Mouse (Mus musculus): ENCODE data around the gene Fam71f1.
A peak's percentile ranks its signal among the peaks of the same experiment; 100 is the strongest.

The Fam71f1 gene

DNA sequence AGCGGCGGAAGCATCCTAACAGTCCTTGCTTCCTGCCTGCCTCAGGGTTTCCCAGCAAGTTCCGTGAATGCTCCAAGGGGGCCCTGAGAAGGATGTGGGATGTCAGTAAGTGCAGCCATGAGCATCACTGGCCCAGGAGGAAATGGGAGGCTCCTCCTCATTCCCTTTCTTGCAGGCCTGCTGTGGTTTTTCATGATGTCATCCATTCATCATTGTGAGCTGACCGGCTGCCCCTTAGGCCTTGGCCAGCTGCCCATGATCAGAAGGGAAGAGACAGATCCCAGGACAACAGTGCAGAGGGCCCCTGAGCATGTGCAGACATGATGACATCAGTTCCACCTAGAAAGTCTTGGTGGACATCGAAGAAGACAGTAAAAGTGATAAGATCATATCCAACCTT lies at the start of gene Fam71f1:
Gene Fam71f1, plus strand, starts transcription at position 262 of the 400 bp plus-strand sequence.
- DNase-seq, result peak; percentile 34

- DNase-seq, result peak; percentile 62
Measured at GRCm38 (mm10) chr6:29270961-29271360, 48.0 kb upstream of the Fam71f1 start.

DNA sequence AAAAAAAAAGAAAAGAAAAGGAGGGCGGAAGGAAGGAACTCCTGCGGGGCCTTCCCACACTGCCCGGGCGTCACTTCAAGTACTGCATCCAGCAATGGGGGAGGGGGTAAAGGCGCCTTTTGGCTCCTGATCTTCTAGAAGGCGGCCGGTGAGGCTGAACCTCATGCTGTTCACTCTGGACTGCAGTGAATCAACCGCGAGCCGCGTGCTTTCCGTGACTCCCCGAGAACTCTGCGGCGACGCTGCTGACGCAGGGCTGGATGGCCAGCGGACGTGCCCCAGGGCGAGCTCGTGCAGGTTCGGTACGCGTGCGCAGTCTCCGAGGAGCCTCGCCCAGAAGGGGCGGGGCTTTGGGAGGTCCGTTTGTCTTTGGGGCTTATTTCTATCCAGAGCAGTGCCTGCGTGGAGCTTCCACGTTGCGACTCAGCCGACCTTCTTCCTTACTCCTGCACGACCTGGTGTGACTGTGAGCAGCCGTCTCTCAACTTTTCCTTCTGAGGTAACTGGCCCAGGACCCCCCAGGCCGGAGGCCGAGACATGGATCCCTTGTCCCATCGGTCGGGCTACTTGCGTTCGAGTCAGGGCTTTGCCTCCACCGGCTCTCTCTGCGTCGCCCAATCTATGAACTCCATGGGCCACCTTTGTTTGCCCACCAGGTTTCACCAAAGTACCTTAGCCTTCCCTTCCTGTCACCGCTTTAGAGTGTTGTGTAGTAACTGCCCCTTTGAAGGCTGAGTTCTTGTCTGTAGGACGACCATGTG lies 46.4 kb upstream of the Fam71f1 start, which contains the start of gene Hilpda:
Gene Hilpda, plus strand, starts transcription at position 177 of the 761 bp plus-strand sequence.
- peak; percentile 93 for DNase-seq

- no peak for DNase-seq
Measured at GRCm38 (mm10) chr6:29276746-29277145, 42.2 kb upstream of the Fam71f1 start.

GRCm38 (mm10) chr6:29278513-29279267 lies 40.2 kb upstream of the Fam71f1 start:
- DNase-seq, result peak; percentile 57

GRCm38 (mm10) chr6:29279293-29279692 lies 39.6 kb upstream of the Fam71f1 start, which contains the start of gene Fam71f2:
Gene Fam71f2, plus strand, starts transcription at chr6:29279593.
- DNase-seq, result no peak

DNA sequence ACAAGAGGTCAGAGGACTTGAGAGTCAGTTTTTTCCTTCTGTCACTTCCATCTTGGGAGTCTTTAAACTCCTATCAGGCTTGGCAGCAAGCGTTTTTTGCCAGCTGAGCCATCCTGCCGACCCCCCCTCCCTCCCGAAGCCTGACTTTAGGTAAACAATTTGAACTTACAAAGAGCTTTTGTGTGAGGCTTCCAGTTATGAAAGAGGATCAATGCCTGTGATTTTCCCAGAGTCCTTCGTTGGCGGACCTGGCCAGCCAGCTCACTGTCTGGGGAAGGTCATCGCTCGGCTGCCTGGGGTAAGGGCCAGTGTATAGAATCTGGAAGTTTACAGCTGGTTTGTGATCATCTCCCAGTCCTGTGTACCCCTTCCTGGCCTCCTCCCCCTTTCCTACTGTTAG lies 38.3 kb upstream of the Fam71f1 start:
- no peak for DNase-seq

DNA sequence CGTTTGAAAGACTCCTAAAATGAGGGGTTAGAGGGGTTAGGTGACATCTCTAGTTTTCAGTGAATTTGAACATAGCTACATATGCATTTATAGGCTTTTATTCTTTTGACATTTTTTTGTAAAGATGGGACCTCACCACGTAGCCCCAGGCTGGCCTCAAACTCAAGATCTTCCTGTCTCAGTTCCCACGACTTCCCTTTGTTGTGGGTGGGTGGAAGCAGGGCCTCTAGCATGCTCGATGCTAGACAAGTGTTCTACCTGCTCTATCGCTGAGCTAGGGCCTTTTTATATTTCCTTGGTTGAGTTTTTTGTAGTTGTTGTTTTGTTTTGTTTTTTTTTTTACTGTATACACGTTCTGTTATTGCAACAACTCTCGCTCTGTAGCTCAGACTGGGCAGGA lies 32.1 kb upstream of the Fam71f1 start:
- DNase-seq, result no peak

GRCm38 (mm10) chr6:29287481-29287880 lies 31.5 kb upstream of the Fam71f1 start:
- DNase-seq, result no peak

DNA sequence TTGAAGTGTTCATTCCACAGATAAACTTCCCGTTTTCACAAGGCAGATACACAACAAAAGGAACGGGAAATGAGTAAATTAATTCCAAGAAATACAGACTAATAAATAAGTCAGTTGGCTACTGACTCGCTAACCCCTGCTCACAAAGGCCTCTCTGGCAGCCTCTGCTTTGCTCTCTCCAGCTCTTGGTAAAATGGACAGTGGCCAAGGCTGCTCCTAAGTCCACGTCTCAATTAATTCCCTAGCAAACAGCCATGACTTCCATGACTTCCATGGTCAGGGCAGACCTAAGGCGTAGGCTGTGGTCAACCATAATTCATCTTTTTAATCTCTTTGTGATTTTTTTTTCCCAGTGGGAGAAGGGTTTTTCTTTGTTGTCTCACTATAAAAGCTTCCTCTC lies 31.0 kb upstream of the Fam71f1 start:
- DNase-seq, result no peak

DNA sequence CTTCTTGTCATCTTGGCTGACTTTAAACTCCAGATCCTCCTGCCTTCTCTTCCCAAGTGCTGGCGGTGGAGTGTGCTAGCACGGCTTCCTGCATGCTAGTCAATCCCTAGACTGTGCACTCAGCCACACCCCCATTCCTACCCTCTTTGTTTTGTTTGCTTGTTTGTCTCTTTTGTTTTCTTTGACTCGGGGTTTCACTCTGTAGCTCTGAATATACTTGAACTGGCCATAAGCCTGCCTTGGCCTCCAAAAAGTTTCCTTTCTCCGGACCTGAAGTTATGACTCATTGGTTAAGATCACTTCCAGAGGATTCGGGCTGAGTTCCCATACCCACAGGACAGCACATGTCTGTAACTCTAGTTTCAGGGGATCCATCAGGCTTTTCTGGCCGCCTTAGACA lies 30.3 kb upstream of the Fam71f1 start:
- no peak for DNase-seq

DNA sequence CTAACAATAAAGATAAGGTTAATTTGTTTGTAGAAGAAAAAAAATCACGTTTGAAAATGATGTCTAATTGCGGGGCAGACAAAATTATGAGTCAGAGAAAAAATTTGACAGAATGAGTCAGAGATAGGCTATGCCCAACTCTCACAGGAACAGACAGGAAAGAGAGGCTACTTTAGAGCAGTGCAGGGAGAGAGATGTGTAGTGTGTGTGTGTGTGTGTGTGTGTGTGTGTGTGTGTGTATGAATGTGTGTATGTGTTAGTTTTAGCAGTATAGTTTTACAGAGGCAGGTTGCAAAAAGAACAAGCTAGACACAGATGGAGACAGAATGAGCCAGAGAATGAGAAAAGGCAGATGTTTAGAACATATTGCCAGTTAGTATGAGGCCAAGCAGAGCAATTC lies 19.8 kb upstream of the Fam71f1 start:
- DNase-seq, result no peak

DNA sequence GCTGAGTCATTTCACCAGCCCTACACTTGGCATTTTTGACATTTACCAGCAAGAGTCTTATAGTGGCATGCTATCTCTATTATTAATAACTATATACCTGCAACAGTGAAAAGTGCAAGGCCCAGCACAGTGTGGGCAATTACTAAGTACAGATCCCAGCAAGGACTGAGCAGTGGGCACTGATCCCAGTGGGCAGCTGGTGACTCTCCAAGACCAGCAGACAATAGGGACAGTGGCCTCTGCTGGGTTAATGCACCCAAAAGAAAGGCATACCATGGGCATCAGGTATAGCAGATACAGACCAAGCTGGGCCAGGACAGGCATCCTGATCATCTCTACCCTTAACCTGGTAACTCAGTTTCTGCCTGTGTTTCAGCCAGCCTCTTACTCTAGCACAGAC lies 15.7 kb upstream of the Fam71f1 start:
- no peak for DNase-seq

DNA sequence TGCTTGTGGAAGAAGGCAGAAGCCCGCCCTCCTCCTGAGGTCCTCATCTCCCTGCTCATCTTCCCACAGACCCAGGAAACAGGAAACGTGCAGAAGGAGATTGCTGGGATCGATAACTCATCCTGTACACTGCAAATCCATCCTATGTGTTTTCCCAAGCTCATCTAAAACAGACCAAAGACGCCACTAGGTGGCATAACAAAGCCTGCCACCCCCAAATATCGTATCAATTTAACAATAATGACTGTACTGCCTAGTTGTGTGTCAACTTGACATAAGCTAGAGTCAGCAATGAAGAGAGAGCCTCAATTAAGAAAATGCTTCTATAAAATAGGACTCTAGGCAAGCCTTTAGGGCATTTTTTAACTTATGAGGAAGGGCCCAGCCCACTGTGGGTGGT lies 15.2 kb upstream of the Fam71f1 start:
- DNase-seq, result no peak

- DNase-seq, result no peak
Measured at GRCm38 (mm10) chr6:29305462-29305861, 13.5 kb upstream of the Fam71f1 start.

DNA sequence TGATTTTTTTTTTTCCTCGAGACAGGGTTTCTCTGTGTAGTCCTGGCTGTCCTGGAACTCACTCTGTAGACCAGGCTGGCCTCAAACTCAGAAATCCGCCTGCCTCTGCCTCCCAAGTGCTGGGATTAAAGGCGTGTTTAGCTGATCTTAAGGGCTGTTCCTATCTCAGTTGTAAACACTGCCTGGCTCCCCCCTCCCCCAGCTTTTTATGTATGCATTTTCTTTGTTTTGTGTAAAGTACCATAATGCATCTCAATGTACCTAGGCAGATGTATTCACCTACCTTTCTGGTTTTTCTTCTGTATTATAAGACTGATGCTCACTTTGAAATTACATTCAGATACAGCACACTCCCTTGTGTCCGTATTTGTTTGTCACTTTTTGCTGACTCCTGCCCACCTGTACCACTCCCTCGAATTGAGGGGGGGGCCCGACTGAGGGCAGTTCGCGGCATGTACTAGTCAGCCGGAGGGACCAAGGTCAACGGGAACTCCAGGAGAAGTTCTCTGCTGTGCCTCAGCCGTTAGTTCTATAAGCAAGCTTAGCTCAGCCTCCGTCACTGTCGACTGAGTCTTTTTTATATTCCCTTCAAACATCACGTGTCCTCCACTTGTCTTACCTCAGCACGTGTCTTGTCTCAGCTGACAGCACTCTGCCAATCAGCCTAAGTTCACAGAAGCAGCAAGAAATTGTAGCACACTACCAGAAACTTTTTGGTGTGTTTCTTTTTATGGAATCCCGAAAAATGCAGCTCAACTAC lies 9.9 kb upstream of the Fam71f1 start:
- no peak for DNase-seq

DNA sequence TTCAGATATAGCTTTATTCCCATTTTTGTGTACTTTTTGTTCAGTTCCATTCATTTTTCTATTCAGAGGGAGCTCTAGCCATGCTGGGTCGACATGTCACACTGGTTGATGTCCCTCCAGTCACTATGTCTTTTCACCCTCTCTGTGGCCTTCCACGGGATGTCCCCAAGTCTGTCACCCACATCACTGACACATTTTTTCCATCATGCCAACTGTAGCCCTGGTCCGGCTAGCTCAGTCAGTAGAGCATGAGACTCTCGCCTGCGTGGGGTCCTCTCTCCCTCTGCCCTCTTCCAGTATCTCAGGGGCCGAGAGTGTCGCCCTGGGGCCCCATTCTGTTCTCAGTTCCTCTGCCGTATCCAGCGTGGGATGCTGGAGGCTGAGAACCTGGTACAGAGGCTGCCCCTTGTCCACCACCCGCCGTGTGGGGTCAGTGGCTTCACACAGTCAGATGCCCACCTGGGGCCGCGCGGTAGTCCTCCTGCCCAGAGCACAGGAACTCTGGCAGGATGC lies 5.2 kb upstream of the Fam71f1 start:
- no peak for DNase-seq

DNA sequence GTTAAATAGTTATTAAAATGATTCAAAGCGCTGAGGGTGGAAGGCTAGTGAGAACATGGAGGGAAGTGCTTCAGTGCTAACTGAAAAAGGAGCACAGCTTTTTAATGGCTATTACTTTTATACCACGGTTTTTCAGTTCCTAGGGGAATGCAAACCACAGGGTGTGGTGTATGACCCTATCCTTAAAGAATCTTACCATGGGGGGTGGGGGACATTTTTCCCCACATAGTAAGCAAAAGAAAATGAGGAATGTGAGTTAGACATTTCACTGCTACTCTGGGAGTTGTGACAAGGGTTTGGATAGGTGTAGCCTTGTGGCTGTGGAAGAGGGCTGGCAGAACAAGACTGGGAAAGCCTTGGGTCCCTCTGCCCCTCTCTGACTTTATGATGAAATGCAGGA lies 1.7 kb upstream of the Fam71f1 start:
- DNase-seq, result no peak

GRCm38 (mm10) chr6:29317941-29318340 lies 999 bp upstream of the Fam71f1 start:
- no peak for DNase-seq

GRCm38 (mm10) chr6:29321586-29321985 lies 2.6 kb downstream of the Fam71f1 start:
- no peak for DNase-seq

- DNase-seq, result no peak
Measured at GRCm38 (mm10) chr6:29322147-29322546, 3.2 kb downstream of the Fam71f1 start.

DNA sequence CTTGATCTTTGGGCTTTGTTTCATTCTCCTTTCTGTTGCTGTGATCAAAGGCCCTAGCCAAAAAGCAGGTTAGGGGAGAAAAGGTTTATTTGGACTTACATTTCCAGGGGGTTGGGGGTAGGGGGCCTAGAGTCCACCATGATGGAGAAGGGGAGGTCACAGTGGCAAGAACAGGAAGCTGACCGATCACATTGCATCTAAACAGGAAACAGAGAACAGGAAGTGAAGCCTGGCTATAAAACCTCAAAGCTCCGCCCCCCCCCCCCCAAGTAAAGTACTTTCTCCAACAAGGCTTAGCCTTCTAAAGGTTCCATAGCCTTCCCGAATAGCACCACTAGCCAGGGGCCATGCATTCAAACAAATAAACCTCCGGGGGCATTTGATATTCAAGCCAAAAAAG lies 3.8 kb downstream of the Fam71f1 start:
- no peak for DNase-seq

DNA sequence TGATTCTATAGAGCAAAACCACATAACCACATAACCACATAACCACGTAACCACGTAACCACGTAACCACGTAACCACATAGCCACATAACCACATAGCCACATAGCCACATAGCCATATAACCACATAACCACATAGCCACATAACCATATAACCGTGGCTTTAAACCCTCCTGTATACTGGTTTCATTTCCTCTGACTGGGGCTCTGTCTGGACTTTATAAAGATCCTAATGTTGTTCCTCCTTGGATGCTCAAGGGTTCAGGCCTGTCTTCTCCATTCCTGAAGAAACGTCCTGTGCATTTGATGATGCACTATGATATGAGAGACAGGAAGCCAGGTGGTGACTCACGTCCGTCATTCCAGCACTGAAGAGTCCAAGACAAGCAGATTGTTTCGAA lies 8.0 kb downstream of the Fam71f1 start:
- DNase-seq, result no peak
